Mouse (Mus musculus) ES-Bruce4 (cell line): ENCODE measurements around the gene Stx2. TPM values are rescaled to one million over a fixed set of nuclear protein-coding genes. Genes with fewer than 3 reads are reported as not detected.

ENCODE experiments used
- H3K27ac ChIP-seq: 2 replicates; pipeline ENCODE4 v1.5.1; 2012; ENCODE audit warnings: low read length, inconsistent platforms; ENCODE audit not compliant: insufficient read depth
- H3K27me3 ChIP-seq: 2 replicates; pipeline ENCODE4 v1.6.1; 2012; ENCODE audit warnings: mild to moderate bottlenecking, low read length, inconsistent platforms; ENCODE audit not compliant: control insufficient read depth, poor library complexity, insufficient read depth, severe bottlenecking
- H3K36me3 ChIP-seq: 2 replicates; pipeline ENCODE4 v1.6.1; 2012; ENCODE audit warnings: inconsistent platforms, mild to moderate bottlenecking, low read length, moderate library complexity; ENCODE audit not compliant: control insufficient read depth, poor library complexity, insufficient read depth, severe bottlenecking
- H3K4me1 ChIP-seq: one replicate; pipeline ENCODE4 v1.8.1; 2011; ENCODE audit warnings: low read length; ENCODE audit not compliant: control insufficient read depth, insufficient read depth
- H3K4me3 ChIP-seq: 2 replicates; pipeline ENCODE4 v1.5.1; 2011; ENCODE audit warnings: low read depth, mild to moderate bottlenecking, low read length
- H3K9ac ChIP-seq: 2 replicates; pipeline ENCODE4 v1.6.1; 2012; ENCODE audit warnings: low read depth, mild to moderate bottlenecking, inconsistent platforms; ENCODE audit not compliant: poor library complexity, severe bottlenecking
- H3K9me3 ChIP-seq: replicated peaks from 2 replicates; pipeline ENCODE4 v1.6.1; 2012; ENCODE audit warnings: mild to moderate bottlenecking, low read length, inconsistent platforms; ENCODE audit not compliant: control insufficient read depth, poor library complexity, insufficient read depth, severe bottlenecking
- CTCF ChIP-seq: IDR thresholded peaks from one replicate; pipeline ENCODE4 v1.8.1; 2011; ENCODE audit warnings: low read depth, low read length
- EP300 ChIP-seq: IDR thresholded peaks from 2 replicates; pipeline ENCODE4 v1.6.1; 2011; ENCODE audit warnings: low read depth, low read length; ENCODE audit not compliant: insufficient read depth
- POLR2A ChIP-seq: IDR thresholded peaks from one replicate; pipeline ENCODE4 v1.8.1; 2011; ENCODE audit warnings: low read length; ENCODE audit not compliant: insufficient read depth
- polyA plus RNA-seq: library from polyadenylated mRNA; stranded (reverse); fragments of >200 nt; gene quantifications from 2 replicates; pipeline ENCODE4 v1.2.4, GENCODE M21; 2011; ENCODE audit warnings: low read depth; ENCODE audit not compliant: missing spikeins, insufficient read depth, insufficient read length

Gene Stx2
- polyA plus RNA-seq, 1 experiment, result 25.9 TPM

GRCm38 (mm10) chr5:129025725-129026124 is 17.4 kb upstream of the Stx2 start:
- no peak overlapping the region for H3K4me3 ChIP-seq
- no peak overlapping the region for H3K9ac ChIP-seq
- no peaks in the 10 kb centered on the region for H3K27me3 ChIP-seq
- H3K9me3 ChIP-seq, result no peaks in the 10 kb centered on the region
- TF ChIP-seq POLR2A (no peak), EP300 (no peak), CTCF (no peak)
- H3K27ac ChIP-seq, result 0 out of 2 replicates have a peak overlapping the region, but pooled peaks have one; percentile 23
- peaks cover 4% of the 10 kb centered on the region for H3K4me1 ChIP-seq
- H3K36me3 ChIP-seq, result peaks cover 38% of the 10 kb centered on the region

GRCm38 (mm10) chr5:129025048-129025447 is 16.7 kb upstream of the Stx2 start:
- TF ChIP-seq POLR2A (no peak), EP300 (no peak), CTCF (no peak)
- peaks cover 39% of the 10 kb centered on the region for H3K36me3 ChIP-seq
- peaks cover 1% of the 10 kb centered on the region for H3K4me1 ChIP-seq
- H3K9me3 ChIP-seq, result no peaks in the 10 kb centered on the region
- peak overlapping the region; percentile 59 for H3K27ac ChIP-seq
- H3K4me3 ChIP-seq, result no peak overlapping the region
- H3K27me3 ChIP-seq, result no peaks in the 10 kb centered on the region
- no peak overlapping the region for H3K9ac ChIP-seq

DNA sequence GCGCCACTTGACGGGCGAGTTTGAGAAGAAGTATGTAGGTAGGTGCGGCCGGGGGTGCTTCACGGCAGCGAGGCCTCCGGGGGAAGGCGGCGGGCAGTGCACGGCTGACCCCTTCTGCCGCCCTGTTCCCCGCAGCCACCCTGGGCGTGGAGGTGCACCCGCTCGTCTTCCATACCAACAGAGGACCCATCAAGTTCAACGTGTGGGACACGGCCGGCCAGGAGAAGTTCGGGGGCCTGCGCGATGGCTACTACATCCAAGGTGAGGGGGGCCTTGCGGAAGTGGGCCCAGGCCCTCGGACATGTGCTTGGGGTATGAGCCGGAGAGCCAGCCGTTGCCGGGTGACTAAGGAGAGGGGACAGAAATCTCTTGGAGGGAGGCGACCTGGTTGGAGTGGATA is 12.4 kb upstream of the Stx2 start:
- Histone ChIP-seq H3K9ac (peak overlapping the region; percentile 97), H3K36me3 (peaks cover 34% of the 10 kb centered on the region), H3K9me3 (no peaks in the 10 kb centered on the region), H3K27me3 (no peaks in the 10 kb centered on the region), H3K4me3 (peak overlapping the region; percentile 96), H3K4me1 (no peaks in the 10 kb centered on the region), H3K27ac (peak overlapping the region; percentile 71)
- no peak for TF ChIP-seq CTCF
- no peak for TF ChIP-seq EP300
- no peak for TF ChIP-seq POLR2A

- Histone ChIP-seq H3K27me3 (no peaks in the 10 kb centered on the region), H3K27ac (peak overlapping the region; percentile 71), H3K4me3 (peak overlapping the region; percentile 96), H3K36me3 (peaks cover 34% of the 10 kb centered on the region), H3K4me1 (no peaks in the 10 kb centered on the region), H3K9ac (peak overlapping the region; percentile 97), H3K9me3 (no peaks in the 10 kb centered on the region)
- TF ChIP-seq CTCF (no peak), EP300 (no peak), POLR2A (no peak)
Measured at GRCm38 (mm10) chr5:129020300-129020668, 11.9 kb upstream of the Stx2 start.

DNA sequence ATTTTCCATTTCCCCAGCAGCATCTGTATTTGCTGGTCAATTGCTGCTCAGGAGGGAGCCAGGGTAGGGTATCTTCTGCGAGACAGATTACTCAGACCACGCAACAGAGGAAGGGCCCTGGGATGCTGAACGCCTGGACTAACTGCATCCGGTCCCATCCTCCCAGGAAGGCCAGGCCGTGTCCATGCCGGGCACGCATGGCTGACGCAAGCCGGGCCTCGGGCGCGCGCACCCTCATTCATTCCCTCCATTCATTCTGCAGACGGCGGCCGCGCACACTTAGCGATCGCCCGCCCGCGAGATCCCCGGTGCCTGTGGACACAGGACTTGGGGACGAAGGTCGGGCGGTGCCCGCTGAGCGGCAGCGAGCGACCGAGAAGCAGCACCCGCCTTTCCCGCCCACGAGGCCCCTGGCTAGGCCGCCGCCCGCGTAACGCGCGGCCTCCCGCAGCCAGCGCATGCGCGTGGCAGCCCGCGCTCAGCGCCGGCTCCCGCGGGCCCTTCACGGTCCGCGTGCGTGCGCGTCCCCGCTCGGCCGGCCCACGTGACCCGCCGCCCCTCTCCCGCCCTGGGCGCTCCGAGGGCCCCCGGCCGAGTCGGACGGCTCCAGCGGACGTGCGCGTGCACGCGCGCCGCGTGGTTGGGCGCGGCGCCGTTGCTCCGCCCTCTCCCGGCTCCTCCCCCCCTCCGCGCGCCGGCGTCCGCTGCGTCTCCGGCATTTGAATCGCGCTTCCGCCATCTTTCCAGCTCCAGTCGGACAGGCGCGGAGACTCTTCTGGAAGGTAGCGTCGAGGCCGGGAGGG is 11.3 kb upstream of the Stx2 start, which contains the start of gene Ran:
Gene Ran (plus strand): TSS at position 573 of the 803 bp plus-strand sequence.
- H3K36me3 ChIP-seq, result peaks cover 32% of the 10 kb centered on the region
- peak within 1 kb of the TSS; percentile 97 for H3K9ac ChIP-seq
- H3K9me3 ChIP-seq, result no peaks in the 10 kb centered on the region
- H3K27ac ChIP-seq, result peak within 1 kb of the TSS; percentile 97
- TF ChIP-seq POLR2A (peak; percentile 20), CTCF (no peak), EP300 (no peak)
- no peaks in the 10 kb centered on the region for H3K27me3 ChIP-seq
- H3K4me3 ChIP-seq, result peak within 1 kb of the TSS; percentile 96
- no peaks in the 10 kb centered on the region for H3K4me1 ChIP-seq

- H3K4me1 ChIP-seq, result no peaks in the 10 kb centered on the region
- H3K27me3 ChIP-seq, result no peaks in the 10 kb centered on the region
- H3K36me3 ChIP-seq, result peaks cover 27% of the 10 kb centered on the region
- H3K27ac ChIP-seq, result peak overlapping the region; percentile 97
- peak overlapping the region; percentile 89 for H3K4me3 ChIP-seq
- peak; percentile 27 for TF ChIP-seq POLR2A
- TF ChIP-seq EP300, result no peak
- no peak for TF ChIP-seq CTCF
- peak overlapping the region; percentile 97 for H3K9ac ChIP-seq
- H3K9me3 ChIP-seq, result no peaks in the 10 kb centered on the region
Measured at GRCm38 (mm10) chr5:129018782-129019489, 10.6 kb upstream of the Stx2 start.
